Mouse (Mus musculus) gastrocnemius, adult 18-20 months (tissue): ENCODE data around the gene Sorbs2. TPM values are rescaled to one million over a fixed set of nuclear protein-coding genes. Genes with fewer than 3 reads are reported as not detected.

ENCODE experiments used
- DNase-seq: peaks from one replicate; pipeline ENCODE4 v3.0.0; 2021; ENCODE audit warnings: low spot score
- long read RNA-seq, 2 experiments: library from polyadenylated mRNA; stranded (forward); transcript quantifications; one replicate each; pipeline ENCODE4 v2.0.0; 2021
- total RNA-seq, 2 experiments: library from RNA; stranded (reverse); gene quantifications; 2 replicates each; pipeline ENCODE4 v1.2.3; 2021

Sorbs2 gene
- 10 to 100 TPM; 60.1 to 97.5 TPM for total RNA-seq
- long read RNA-seq, experiment 1, partial matches to known transcripts: 6 of 22 reads
- long read RNA-seq, experiment 1, other reads (novel, unspliced or antisense): 16 of 22 reads
- long read RNA-seq, experiment 2, partial matches to known transcripts: 2 of 12 reads
- long read RNA-seq, experiment 2, other reads (novel, unspliced or antisense): 10 of 12 reads

- DNase-seq: no peak
These were observed at the start of gene Sorbs2 for GRCm38 (mm10) chr8:45507634-45508321. Gene Sorbs2 (plus strand): TSS chr8:45507788.

GRCm38 (mm10) chr8:45457874-45458273 is 49.7 kb upstream of the Sorbs2 start:
- no peak for DNase-seq

GRCm38 (mm10) chr8:45469006-45469405 is 38.6 kb upstream of the Sorbs2 start:
- no peak for DNase-seq

GRCm38 (mm10) chr8:45469507-45470178 is 37.9 kb upstream of the Sorbs2 start:
- no peak for DNase-seq

- DNase-seq: no peak
These were observed 26.7 kb upstream of the Sorbs2 start for GRCm38 (mm10) chr8:45480886-45481285.

GRCm38 (mm10) chr8:45486281-45486680 is 21.3 kb upstream of the Sorbs2 start:
- DNase-seq: no peak

GRCm38 (mm10) chr8:45503971-45504370 is 3.6 kb upstream of the Sorbs2 start:
- DNase-seq: no peak

GRCm38 (mm10) chr8:45506376-45506775 is 1.2 kb upstream of the Sorbs2 start:
- DNase-seq: no peak

GRCm38 (mm10) chr8:45507277-45507633 is 333 bp upstream of the Sorbs2 start:
- no peak for DNase-seq

- no peak for DNase-seq
These were observed 1.0 kb downstream of the Sorbs2 start for GRCm38 (mm10) chr8:45508521-45509104.

- no peak for DNase-seq
These were observed 4.8 kb downstream of the Sorbs2 start for GRCm38 (mm10) chr8:45512369-45512768.

- no peak for DNase-seq
These were observed 14.0 kb downstream of the Sorbs2 start for GRCm38 (mm10) chr8:45521595-45521994.

- DNase-seq: no peak
These were observed 20.1 kb downstream of the Sorbs2 start for GRCm38 (mm10) chr8:45527708-45528107.

GRCm38 (mm10) chr8:45528890-45529289 is 21.3 kb downstream of the Sorbs2 start:
- no peak for DNase-seq

- no peak for DNase-seq
These were observed 29.0 kb downstream of the Sorbs2 start for GRCm38 (mm10) chr8:45536578-45536977.

- DNase-seq: no peak
These were observed 32.9 kb downstream of the Sorbs2 start for GRCm38 (mm10) chr8:45540513-45540912.

GRCm38 (mm10) chr8:45552175-45552574 is 44.6 kb downstream of the Sorbs2 start:
- no peak for DNase-seq

GRCm38 (mm10) chr8:45554627-45555026 is 47.0 kb downstream of the Sorbs2 start:
- DNase-seq: no peak

GRCm38 (mm10) chr8:45557936-45558335 is 50.3 kb downstream of the Sorbs2 start:
- no peak for DNase-seq

GRCm38 (mm10) chr8:45558426-45558825 is 50.8 kb downstream of the Sorbs2 start:
- no peak for DNase-seq

GRCm38 (mm10) chr8:45559176-45559820 is 51.7 kb downstream of the Sorbs2 start:
- no peak for DNase-seq

GRCm38 (mm10) chr8:45565189-45565588 is 57.6 kb downstream of the Sorbs2 start:
- DNase-seq: no peak
